Mouse (Mus musculus) left cerebral cortex, postnatal 4 days (tissue): ENCODE data around the gene Nmnat2. TPM values are rescaled to one million over a fixed set of nuclear protein-coding genes. Genes with fewer than 3 reads are reported as not detected.

Source experiments
- DNase-seq: peaks from one replicate; pipeline ENCODE4 v3.0.0-alpha.2; 2022
- intact Hi-C: fragments of 180-260 bp; cut with DNase I; formaldehyde crosslinking; loops from one replicate; pipeline ENCODE4 v1.15.1; 2025
- total RNA-seq, 2 experiments: library from RNA; stranded (reverse); gene quantifications; 2 replicates each; pipeline ENCODE4 v1.2.3; 2021

The Nmnat2 gene
- total RNA-seq, 2 experiments from 2014 or later, result 152 to 155 TPM

- DNase-seq, result peak; percentile 56
- intact Hi-C loops, result no loop called here
Observed at GRCm38 (mm10) chr1:153016465-153017163, 61.8 kb downstream of the Nmnat2 start.

GRCm38 (mm10) chr1:153019128-153019527 is 64.3 kb downstream of the Nmnat2 start:
- intact Hi-C loops, result no loop called here
- DNase-seq, result no peak

GRCm38 (mm10) chr1:153019623-153020022 is 64.8 kb downstream of the Nmnat2 start:
- intact Hi-C loops, result no loop called here
- no peak for DNase-seq

- intact Hi-C loops, result no loop called here
- DNase-seq, result no peak
Observed at GRCm38 (mm10) chr1:153021034-153021638, 66.3 kb downstream of the Nmnat2 start.

- DNase-seq, result no peak
- intact Hi-C loops, result no loop called here
Observed at GRCm38 (mm10) chr1:153023018-153023417, 68.2 kb downstream of the Nmnat2 start.

GRCm38 (mm10) chr1:153023875-153024274 is 69.1 kb downstream of the Nmnat2 start:
- intact Hi-C loops, result no loop called here
- DNase-seq, result no peak

GRCm38 (mm10) chr1:153024453-153024852 is 69.7 kb downstream of the Nmnat2 start:
- DNase-seq, result no peak
- intact Hi-C loops, result no loop called here

GRCm38 (mm10) chr1:153031345-153031744 is 76.6 kb downstream of the Nmnat2 start:
- DNase-seq, result no peak
- intact Hi-C loops, result no loop called here

- intact Hi-C loops, result no loop called here
- no peak for DNase-seq
Observed at GRCm38 (mm10) chr1:153031954-153032353, 77.2 kb downstream of the Nmnat2 start.

GRCm38 (mm10) chr1:153033145-153033908 is 78.5 kb downstream of the Nmnat2 start:
- no peak for DNase-seq
- intact Hi-C loops, result no loop called here

GRCm38 (mm10) chr1:153034064-153034463 is 79.3 kb downstream of the Nmnat2 start:
- no peak for DNase-seq
- intact Hi-C loops, result no loop called here

- intact Hi-C loops, result no loop called here
- peak; percentile 70 for DNase-seq
Observed at GRCm38 (mm10) chr1:153035328-153035944, 80.6 kb downstream of the Nmnat2 start.

GRCm38 (mm10) chr1:153037353-153038345 is 82.9 kb downstream of the Nmnat2 start:
- DNase-seq, result no peak
- intact Hi-C loops, result no loop called here

- DNase-seq, result no peak
- intact Hi-C loops, result no loop called here
Observed at GRCm38 (mm10) chr1:153040091-153040490, 85.3 kb downstream of the Nmnat2 start.

GRCm38 (mm10) chr1:153041046-153041445 is 86.3 kb downstream of the Nmnat2 start:
- intact Hi-C loops, result no loop called here

GRCm38 (mm10) chr1:153042318-153042717 is 87.5 kb downstream of the Nmnat2 start:
- intact Hi-C loops, result no loop called here
- no peak for DNase-seq

More at GRCm38 (mm10) chr1:153041046-153041445, 86.3 kb downstream of the Nmnat2 start:
- DNase-seq, result no peak

GRCm38 (mm10) chr1:153043332-153043731 is 88.5 kb downstream of the Nmnat2 start:
- intact Hi-C loops, result no loop called here
- DNase-seq, result no peak

GRCm38 (mm10) chr1:153045368-153045767 is 90.6 kb downstream of the Nmnat2 start:
- intact Hi-C loops, result no loop called here
- peak; percentile 36 for DNase-seq

GRCm38 (mm10) chr1:153048147-153048878 is 93.5 kb downstream of the Nmnat2 start:
- intact Hi-C loops, result no loop called here
- peak; percentile 43 for DNase-seq
